Mouse (Mus musculus) embryonic facial prominence, embryonic 14.5 days (tissue): ENCODE data around the gene 1810030O07Rik. TPM values are rescaled to one million over a fixed set of nuclear protein-coding genes. Genes with fewer than 3 reads are reported as not detected.
"Not testable (repeated sequence)": the region's sequence is repeated elsewhere in the genome, so short reads cannot be mapped to it uniquely, and the experiment has no call there.

Experiments used
- ATAC-seq: fragments of 200-750 bp; cut with Nextera tagmentation; 2 replicates; pipeline ENCODE4 v1.8.0; 2017; ENCODE audit warnings: low read depth, moderate number of reproducible peaks, moderate TSS enrichment
- DNase-seq: peaks from one replicate; pipeline ENCODE4 v3.0.0-alpha.2; 2015; ENCODE audit warnings: low spot score
- H3K27ac ChIP-seq: fragments of 300-500 bp; sonication (generic); replicated peaks from 2 replicates; pipeline ENCODE4 v1.5.1; 2014; ENCODE audit warnings: low read depth, mild to moderate bottlenecking, low read length, moderate library complexity
- H3K27me3 ChIP-seq: fragments of 300-500 bp; sonication (generic); replicated peaks from 2 replicates; pipeline ENCODE4 v1.6.1; 2014; ENCODE audit warnings: low read length; ENCODE audit not compliant: control insufficient read depth, insufficient read depth
- H3K36me3 ChIP-seq: fragments of 300-500 bp; sonication (generic); 2 replicates; pipeline ENCODE4 v1.6.1; 2014; ENCODE audit warnings: low read length, mixed read lengths; ENCODE audit not compliant: control insufficient read depth, insufficient read depth
- H3K4me1 ChIP-seq: fragments of 300-500 bp; sonication (generic); 2 replicates; pipeline ENCODE4 v1.6.1; 2014; ENCODE audit warnings: antibody characterized with exemption, low read length; ENCODE audit not compliant: control insufficient read depth, insufficient read depth
- H3K4me2 ChIP-seq: fragments of 300-500 bp; sonication (generic); 2 replicates; pipeline ENCODE4 v1.6.1; 2014; ENCODE audit warnings: low read depth, mild to moderate bottlenecking, low read length, moderate library complexity, mixed read lengths
- H3K4me3 ChIP-seq: fragments of 300-500 bp; sonication (generic); 2 replicates; pipeline ENCODE4 v1.5.1; 2014; ENCODE audit warnings: low read depth, mild to moderate bottlenecking, low read length
- H3K9ac ChIP-seq: fragments of 300-500 bp; sonication (generic); 2 replicates; pipeline ENCODE4 v1.6.1; 2014; ENCODE audit warnings: low read depth, mild to moderate bottlenecking, low read length, moderate library complexity, mixed read lengths
- H3K9me3 ChIP-seq: fragments of 300-500 bp; sonication (generic); 2 replicates; pipeline ENCODE4 v1.6.1; 2016; ENCODE audit warnings: low read length; ENCODE audit not compliant: control insufficient read depth
- WGBS: fragments of 180-500 bp; shearing (Covaris S2); extraction: QIAGEN DNeasy Blood & Tissue Kit; methylation state at CpG from one replicate; pipeline ENCODE4 v1.1.7; 2014; 5-methylcytosine and 5-hydroxymethylcytosine counted together
- polyA plus RNA-seq: library from polyadenylated mRNA; unstranded; fragments of >200 nt; fragmentation: Nextera tagmentation; extraction: Ambion mirVana; gene quantifications from 2 replicates; pipeline ENCODE4 v1.2.1, GENCODE M21; 2014

Gene 1810030O07Rik
- polyA plus RNA-seq, 1 experiment from 2014 or later: 32.6 TPM

- Histone ChIP-seq H3K9ac (no peak overlapping the region), H3K36me3 (0 out of 2 replicates have a peak, but pooled peaks cover 4% of the 10 kb centered on the region), H3K9me3 (no peaks in the 10 kb centered on the region), H3K27ac (no peak overlapping the region), H3K27me3 (no peaks in the 10 kb centered on the region), H3K4me3 (no peak overlapping the region), H3K4me1 (no peaks in the 10 kb centered on the region), H3K4me2 (no peak overlapping the region)
- WGBS: 55% methylated on average over 12 of the region's 12 CpGs
- DNase-seq: peak; percentile 30
- no peak for ATAC-seq
Measured at GRCm38 (mm10) chrX:12645531-12646304, 27.8 kb downstream of the 1810030O07Rik start.

GRCm38 (mm10) chrX:12644976-12645375 is 28.5 kb downstream of the 1810030O07Rik start:
- Histone ChIP-seq H3K4me1 (no peaks in the 10 kb centered on the region), H3K4me2 (no peak overlapping the region), H3K9ac (no peak overlapping the region), H3K36me3 (0 out of 2 replicates have a peak, but pooled peaks cover 1% of the 10 kb centered on the region), H3K27ac (no peak overlapping the region), H3K4me3 (no peak overlapping the region), H3K27me3 (no peaks in the 10 kb centered on the region), H3K9me3 (no peaks in the 10 kb centered on the region)
- DNase-seq: no peak
- 36% methylated on average over 2 of the region's 2 CpGs for WGBS
- ATAC-seq: no peak

GRCm38 (mm10) chrX:12625131-12625530 is 48.3 kb downstream of the 1810030O07Rik start:
- Histone ChIP-seq H3K27ac (no peak overlapping the region), H3K4me2 (no peak overlapping the region), H3K9me3 (no peaks in the 10 kb centered on the region), H3K9ac (no peak overlapping the region), H3K36me3 (no peaks in the 10 kb centered on the region), H3K27me3 (no peaks in the 10 kb centered on the region), H3K4me3 (no peak overlapping the region), H3K4me1 (no peaks in the 10 kb centered on the region)
- DNase-seq (no peak), ATAC-seq (no peak)
- 75% methylated on average over 3 of the region's 4 CpGs for WGBS

GRCm38 (mm10) chrX:12612360-12612759 is 61.1 kb downstream of the 1810030O07Rik start:
- not testable (repeated sequence) for H3K4me3 ChIP-seq, H3K27ac ChIP-seq, H3K4me2 ChIP-seq, H3K9ac ChIP-seq, H3K27me3 ChIP-seq, ATAC-seq, DNase-seq, H3K4me1 ChIP-seq, H3K9me3 ChIP-seq
- H3K36me3 ChIP-seq: peaks cover 16% of the 10 kb centered on the region; the same call in 1 of the 2 replicates
- WGBS: 96% methylated on average over 1 of the region's 1 CpGs

- Histone ChIP-seq H3K9me3 (no peaks in the 10 kb centered on the region), H3K4me2 (no peak overlapping the region), H3K27me3 (no peaks in the 10 kb centered on the region), H3K36me3 (peaks cover 21% of the 10 kb centered on the region; the same call in 1 of the 2 replicates), H3K27ac (no peak overlapping the region), H3K4me1 (no peaks in the 10 kb centered on the region), H3K9ac (no peak overlapping the region), H3K4me3 (no peak overlapping the region)
- 80% methylated on average over 2 of the region's 2 CpGs for WGBS
- DNase-seq (no peak), ATAC-seq (no peak)
Measured at GRCm38 (mm10) chrX:12611211-12611610, 62.3 kb downstream of the 1810030O07Rik start.

GRCm38 (mm10) chrX:12610541-12610940 is 62.9 kb downstream of the 1810030O07Rik start:
- H3K4me2 ChIP-seq, H3K9ac ChIP-seq, ATAC-seq, H3K4me3 ChIP-seq, H3K9me3 ChIP-seq, DNase-seq, H3K4me1 ChIP-seq, H3K27me3 ChIP-seq, H3K27ac ChIP-seq: not testable (repeated sequence)
- H3K36me3 ChIP-seq: peaks cover 21% of the 10 kb centered on the region; the same call in 1 of the 2 replicates

Other genes with a start within 250 kb of the 1810030O07Rik start
- 77.6 and 77.7 TPM in 2 replicates for gene Atp6ap2, start 85.9 kb downstream of the 1810030O07Rik start, polyA plus RNA-seq
- 22.2 and 22.4 TPM in 2 replicates for gene Med14, start 88.4 kb upstream of the 1810030O07Rik start, polyA plus RNA-seq